Mouse (Mus musculus) kidney, postnatal 0 days (tissue): Measurements from ENCODE around the gene Cacnb4. TPM values are rescaled to one million over a fixed set of nuclear protein-coding genes. Genes with fewer than 3 reads are reported as not detected.

ENCODE experiments used
- ATAC-seq: fragments of 200-750 bp; cut with Nextera tagmentation; replicated peaks from 2 replicates; pipeline ENCODE4 v1.8.0; 2017; ENCODE audit warnings: low read depth, moderate number of reproducible peaks, moderate TSS enrichment, moderate library complexity; ENCODE audit not compliant: low FRiP score
- DNase-seq: peaks from one replicate; pipeline ENCODE4 v3.0.0-alpha.2; 2016; ENCODE audit warnings: low spot score
- H3K27ac ChIP-seq: fragments of 300-500 bp; sonication (generic); 2 replicates; pipeline ENCODE4 v1.5.1; 2014; ENCODE audit warnings: mild to moderate bottlenecking
- H3K27me3 ChIP-seq: fragments of 300-500 bp; sonication (generic); 2 replicates; pipeline ENCODE4 v1.6.1; 2014; ENCODE audit warnings: low read length, mixed read lengths; ENCODE audit not compliant: insufficient read depth
- H3K36me3 ChIP-seq: fragments of 300-500 bp; sonication (generic); 2 replicates; pipeline ENCODE4 v1.6.1; 2014; ENCODE audit warnings: low read length, mixed read lengths; ENCODE audit not compliant: insufficient read depth
- H3K4me1 ChIP-seq: fragments of 300-500 bp; sonication (generic); replicated peaks from 2 replicates; pipeline ENCODE4 v1.6.1; 2014; ENCODE audit warnings: antibody characterized with exemption, low read length, mixed read lengths; ENCODE audit not compliant: insufficient read depth
- H3K4me2 ChIP-seq: fragments of 300-500 bp; sonication (generic); 2 replicates; pipeline ENCODE4 v1.6.1; 2014; ENCODE audit warnings: mild to moderate bottlenecking, low read length, moderate library complexity, mixed read lengths
- H3K4me3 ChIP-seq: fragments of 300-500 bp; sonication (generic); replicated peaks from 2 replicates; pipeline ENCODE4 v1.5.1; 2014; ENCODE audit warnings: low read depth, low read length
- H3K9ac ChIP-seq: fragments of 300-500 bp; sonication (generic); 2 replicates; pipeline ENCODE4 v1.6.1; 2014; ENCODE audit warnings: low read depth, low read length
- H3K9me3 ChIP-seq: fragments of 300-500 bp; sonication (generic); replicated peaks from 2 replicates; pipeline ENCODE4 v1.6.1; 2016; ENCODE audit warnings: low read length, inconsistent platforms, mixed read lengths
- CTCF ChIP-seq: IDR thresholded peaks from 2 replicates; pipeline ENCODE4 v1.5.1; 2016; ENCODE audit warnings: antibody characterized with exemption, low read depth, mild to moderate bottlenecking, moderate library complexity
- WGBS: fragments of 180-500 bp; shearing (Covaris S2); extraction: QIAGEN DNeasy Blood & Tissue Kit; methylation state at CpG from one replicate; pipeline ENCODE4 v1.1.7; 2014; 5-methylcytosine and 5-hydroxymethylcytosine counted together
- polyA plus RNA-seq: library from polyadenylated mRNA; unstranded; fragments of >200 nt; fragmentation: Nextera tagmentation; extraction: Ambion mirVana; gene quantifications from 2 replicates; pipeline ENCODE4 v1.2.1, GENCODE M21; 2015

Cacnb4 gene
- polyA plus RNA-seq, 1 experiment from 2014 or later = 2.0 TPM

DNA sequence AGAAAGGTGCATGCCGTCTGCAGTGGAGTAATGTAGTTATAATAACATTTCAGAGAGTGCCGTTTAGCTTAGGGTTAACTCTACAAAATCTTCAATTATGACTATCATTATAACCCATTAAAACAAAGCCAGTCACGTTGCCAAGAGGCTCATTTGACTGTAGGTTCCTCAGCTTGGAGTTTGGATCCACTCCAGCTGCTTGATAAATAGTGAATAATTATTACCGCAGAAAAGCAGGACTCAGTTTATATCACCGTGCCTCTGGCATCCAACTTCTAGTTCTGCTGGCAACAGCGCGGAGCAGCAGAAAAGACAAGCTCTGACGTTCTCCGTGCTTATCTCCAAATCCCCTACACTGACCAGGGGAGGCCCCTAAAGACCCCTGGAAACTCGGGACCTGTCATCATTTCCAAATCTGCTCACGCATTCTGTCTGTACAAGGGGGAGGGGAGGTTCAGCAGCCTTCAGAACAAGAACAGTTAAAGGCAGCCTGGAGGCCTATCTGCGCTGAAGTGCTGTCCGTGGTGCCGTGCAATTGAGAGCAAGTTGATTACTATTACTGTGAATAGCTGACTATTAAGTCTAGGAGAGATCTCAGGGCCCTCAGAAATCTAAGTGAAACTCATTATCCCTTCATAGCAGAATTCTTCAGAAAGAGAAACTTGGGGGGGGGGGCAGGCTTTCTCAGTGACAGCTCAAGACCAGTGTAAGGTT lies 240.6 kb downstream of the Cacnb4 start:
- Histone ChIP-seq H3K27me3 (no peaks in the 10 kb centered on the region), H3K9ac (no peak overlapping the region), H3K36me3 (no peaks in the 10 kb centered on the region), H3K27ac (no peak overlapping the region), H3K4me2 (no peak overlapping the region), H3K9me3 (no peaks in the 10 kb centered on the region), H3K4me1 (no peaks in the 10 kb centered on the region), H3K4me3 (no peak overlapping the region)
- ATAC-seq = no peak
- no peak for DNase-seq
- no peak for TF ChIP-seq CTCF
- WGBS = 69% methylated on average over 14 of the region's 14 CpGs

DNA sequence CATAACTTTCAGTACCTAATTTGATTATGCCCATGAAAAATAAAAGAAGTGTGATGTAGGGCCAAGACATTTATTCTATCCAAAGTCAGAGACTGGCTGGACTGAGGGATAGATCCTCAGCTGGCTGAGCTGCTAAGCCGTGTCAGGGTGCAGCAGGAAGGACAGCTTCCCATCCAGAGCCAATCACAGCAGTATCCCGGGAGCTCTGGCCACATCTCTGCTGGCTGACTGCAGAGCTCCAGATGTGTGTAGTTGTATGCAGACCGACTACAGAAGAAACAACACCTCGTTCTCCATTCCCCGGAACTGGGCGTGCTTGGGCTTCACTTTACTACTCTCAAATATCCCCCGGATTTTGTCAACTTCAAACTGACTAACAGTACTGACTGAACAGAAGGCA lies 243.3 kb downstream of the Cacnb4 start:
- Histone ChIP-seq H3K36me3 (no peaks in the 10 kb centered on the region), H3K4me1 (no peaks in the 10 kb centered on the region), H3K4me2 (no peak overlapping the region), H3K9me3 (no peaks in the 10 kb centered on the region), H3K9ac (no peak overlapping the region), H3K27me3 (no peaks in the 10 kb centered on the region), H3K27ac (no peak overlapping the region), H3K4me3 (no peak overlapping the region)
- 58% methylated on average over 7 of the region's 7 CpGs for WGBS
- no peak for DNase-seq
- TF ChIP-seq CTCF = no peak
- no peak for ATAC-seq

DNA sequence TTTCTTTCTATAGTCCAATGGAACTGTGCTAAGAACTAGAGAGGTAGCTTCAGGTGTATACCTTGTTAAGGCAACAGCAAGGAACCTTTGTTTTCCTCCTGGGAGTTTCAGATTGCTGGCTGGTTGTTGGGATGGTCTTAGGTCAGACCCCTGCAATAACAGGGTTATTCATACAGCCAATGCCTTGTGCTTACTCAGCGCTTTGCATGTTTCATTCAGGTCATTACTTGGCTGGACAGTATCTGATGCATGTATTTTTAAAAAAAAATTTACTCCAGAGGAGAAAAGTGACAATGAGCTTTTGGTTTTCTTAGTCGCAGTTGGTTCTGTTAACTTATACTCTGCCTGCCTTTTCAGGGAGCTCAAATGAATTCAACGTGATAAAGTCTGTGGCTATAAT lies 249.2 kb downstream of the Cacnb4 start:
- H3K27me3 ChIP-seq = no peaks in the 10 kb centered on the region
- ATAC-seq (no peak), DNase-seq (no peak)
- no peak for TF ChIP-seq CTCF
- no peak overlapping the region for H3K9ac ChIP-seq
- no peaks in the 10 kb centered on the region for H3K36me3 ChIP-seq
- H3K4me2 ChIP-seq = no peak overlapping the region
- no peaks in the 10 kb centered on the region for H3K4me1 ChIP-seq
- H3K9me3 ChIP-seq = no peaks in the 10 kb centered on the region
- no peak overlapping the region for H3K27ac ChIP-seq
- 86% methylated on average over 3 of the region's 3 CpGs for WGBS
- no peak overlapping the region for H3K4me3 ChIP-seq

DNA sequence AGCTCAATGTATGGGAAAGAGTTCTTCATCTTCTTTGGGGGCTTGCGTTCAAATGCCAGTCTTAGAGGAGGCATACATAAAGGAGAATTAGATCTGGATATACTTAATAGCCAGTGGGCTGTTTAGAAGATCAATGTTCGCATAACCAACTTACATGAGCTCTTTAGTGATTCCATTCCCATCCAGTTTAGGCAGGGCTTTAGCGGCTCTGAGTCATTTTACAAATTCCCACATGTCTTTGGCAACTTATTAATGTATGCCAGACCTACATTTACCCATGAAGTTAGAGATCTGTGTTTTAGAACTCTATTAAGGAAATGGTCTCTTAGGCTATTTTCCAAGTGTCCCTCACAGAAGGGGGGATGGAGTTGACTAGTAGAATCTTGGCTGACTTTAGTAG lies 250.6 kb downstream of the Cacnb4 start:
- H3K27ac ChIP-seq = no peak overlapping the region
- H3K4me3 ChIP-seq = no peak overlapping the region
- H3K4me1 ChIP-seq = peaks cover 6% of the 10 kb centered on the region
- no peaks in the 10 kb centered on the region for H3K9me3 ChIP-seq
- peak overlapping the region; percentile 72 for H3K4me2 ChIP-seq
- H3K9ac ChIP-seq = no peak overlapping the region
- H3K27me3 ChIP-seq = no peaks in the 10 kb centered on the region
- 85% methylated on average over 3 of the region's 3 CpGs for WGBS
- ATAC-seq = no peak
- TF ChIP-seq CTCF = no peak
- no peak for DNase-seq
- no peaks in the 10 kb centered on the region for H3K36me3 ChIP-seq

DNA sequence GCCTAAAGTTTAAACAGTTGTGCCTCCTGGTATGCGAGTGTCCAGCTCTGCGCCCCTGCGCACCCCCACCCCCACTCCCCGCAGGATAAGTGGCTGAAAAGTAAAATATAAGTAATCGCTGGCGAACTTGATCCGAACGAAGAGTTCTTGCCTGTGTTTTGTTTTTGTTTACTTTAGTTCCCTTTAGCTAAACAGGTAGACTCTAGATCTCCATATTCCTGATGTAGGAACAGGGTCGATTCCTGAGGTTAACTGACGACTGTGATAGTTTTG lies 251.2 kb downstream of the Cacnb4 start:
- H3K36me3 ChIP-seq = no peaks in the 10 kb centered on the region
- H3K4me2 ChIP-seq = peak overlapping the region; percentile 72
- peak overlapping the region; percentile 99 for H3K4me3 ChIP-seq
- H3K27me3 ChIP-seq = no peaks in the 10 kb centered on the region
- ATAC-seq (no peak), DNase-seq (no peak)
- H3K27ac ChIP-seq = peak overlapping the region; percentile 31
- TF ChIP-seq CTCF = no peak
- peaks cover 9% of the 10 kb centered on the region for H3K4me1 ChIP-seq
- H3K9ac ChIP-seq = peak overlapping the region; percentile 97
- no peaks in the 10 kb centered on the region for H3K9me3 ChIP-seq
- 12% methylated on average over 10 of the region's 10 CpGs for WGBS

DNA sequence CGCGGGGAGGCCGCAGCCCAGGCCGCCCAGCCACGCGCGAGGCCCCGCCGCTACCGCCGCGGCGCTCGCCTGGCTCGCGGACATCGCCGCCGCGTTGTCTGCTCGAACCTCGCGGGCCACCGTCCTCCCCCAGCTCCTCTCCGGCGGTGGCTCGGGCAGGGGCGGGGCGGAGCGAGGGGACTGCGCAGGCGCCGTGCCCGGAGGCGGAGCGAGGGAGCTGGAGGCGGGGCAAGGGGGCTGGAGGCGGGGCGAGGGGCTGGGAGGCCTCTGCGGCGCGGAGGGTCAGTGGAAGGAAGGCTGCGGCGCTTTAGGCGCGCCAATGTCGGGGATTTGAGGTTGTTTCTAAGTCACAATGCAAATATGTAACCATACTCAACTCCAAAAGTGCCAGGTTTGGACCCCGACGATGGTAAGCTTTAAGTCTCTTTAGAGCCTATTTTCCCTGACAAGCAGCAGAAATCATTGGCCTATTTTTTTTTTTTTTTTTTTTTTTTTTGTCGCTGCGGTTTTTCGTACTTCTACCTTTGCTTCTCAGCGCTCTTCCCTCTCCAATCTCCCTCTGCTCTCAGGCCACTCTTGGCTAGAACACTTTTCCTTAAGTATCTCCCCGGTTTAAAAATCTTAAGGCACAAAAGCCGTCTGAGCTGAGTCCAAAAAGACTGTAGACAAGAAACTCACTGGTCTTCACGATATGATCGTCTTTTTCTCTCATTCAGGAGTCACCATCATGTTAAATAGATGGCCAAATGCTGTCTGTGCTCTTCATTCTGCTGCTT lies 251.7 kb downstream of the Cacnb4 start, which contains the start of gene Arl5a:
Arl5a (minus strand) TSS at position 155 of the 776 bp plus-strand sequence.
- DNase-seq = peak; percentile 95
- Histone ChIP-seq H3K4me2 (peak within 1 kb of the TSS; percentile 72), H3K27me3 (no peaks in the 10 kb centered on the region), H3K9me3 (no peaks in the 10 kb centered on the region), H3K4me3 (peak within 1 kb of the TSS; percentile 99), H3K4me1 (peaks cover 9% of the 10 kb centered on the region), H3K27ac (peak within 1 kb of the TSS; percentile 88), H3K9ac (peak within 1 kb of the TSS; percentile 97), H3K36me3 (no peaks in the 10 kb centered on the region)
- no peak for TF ChIP-seq CTCF
- WGBS = under 1% methylated on average over 57 of the region's 57 CpGs
- peak; percentile 95 for ATAC-seq
